Mouse (Mus musculus): ENCODE data around the gene Rbm31y. TPM values are rescaled to one million over a fixed set of nuclear protein-coding genes. Genes with fewer than 3 reads are reported as not detected.
"Not testable (repeated sequence)": the region's sequence is repeated elsewhere in the genome, so short reads cannot be mapped to it uniquely, and the experiment has no call there.

The Rbm31y gene
- polyA plus RNA-seq (2015; fragmentation: Nextera tagmentation; extraction: Ambion mirVana) = not detected in 2 replicates

GRCm38 (mm10) chrY:17400461-17400860, at the start of gene Rbm31y:
Gene Rbm31y (plus strand): TSS chrY:17400761.
- not testable (repeated sequence) for ATAC-seq (ENCODE audit: low read depth); H3K9me3 ChIP-seq; H3K27me3 ChIP-seq; H3K27ac ChIP-seq (replicated peaks); H3K9ac ChIP-seq; H3K36me3 ChIP-seq; H3K4me3 ChIP-seq; H3K4me2 ChIP-seq; H3K4me1 ChIP-seq (replicated peaks)
- no CpG with 5 or more reads among the region's 11 CpGs for WGBS
